Mouse (Mus musculus): Measurements from ENCODE around the gene Fam222a.

The Fam222a gene

DNA sequence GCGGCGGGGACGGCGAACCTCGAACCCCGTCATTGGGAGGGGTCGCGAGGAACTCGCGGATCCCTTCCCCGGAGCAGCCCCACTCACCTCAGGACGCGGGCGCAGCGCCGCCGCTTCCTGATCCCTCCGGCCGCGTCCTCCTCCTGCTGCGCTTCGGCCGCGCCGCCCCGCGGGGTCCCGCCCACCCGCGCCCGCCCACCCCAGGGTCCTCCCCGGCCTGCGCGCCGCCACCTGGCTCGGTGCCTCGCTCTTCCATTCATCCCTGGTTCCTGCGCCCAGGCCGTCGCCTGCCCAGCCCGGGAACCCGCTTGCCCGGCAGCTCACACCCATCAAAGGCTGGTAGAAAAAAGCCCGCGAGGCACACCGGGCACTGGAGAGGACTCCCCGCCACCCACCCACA is 90.4 kb downstream of the Fam222a start, which contains the start of gene Trpv4:
TSS of gene Trpv4 (minus strand) at position 167 of the 400 bp plus-strand sequence.
- peak; percentile 30 for DNase-seq

DNA sequence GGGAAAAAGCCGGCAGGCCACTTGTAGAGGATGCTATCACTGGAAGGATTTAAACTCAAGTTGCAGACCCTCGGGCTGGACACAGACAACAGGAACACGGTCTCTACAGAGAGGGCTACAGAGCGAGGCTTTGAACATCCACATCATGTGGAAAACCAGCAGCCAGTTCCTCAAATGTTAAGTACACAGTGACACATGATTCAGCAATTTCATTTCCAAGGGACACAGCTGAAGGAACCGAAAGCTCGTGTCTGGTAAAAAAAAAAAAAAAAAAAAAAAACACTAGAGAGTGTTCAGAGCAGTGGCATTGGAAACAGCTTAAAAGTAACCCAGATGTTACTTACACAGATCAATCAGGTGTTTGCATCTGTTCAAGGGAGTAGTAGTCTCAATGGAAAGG is 93.2 kb downstream of the Fam222a start:
- no peak for DNase-seq

Measured in right cerebral cortex, postnatal 4 days (tissue).